Mouse (Mus musculus): ENCODE data around the gene Cyp2t4. TPM values are rescaled to one million over a fixed set of nuclear protein-coding genes. Genes with fewer than 3 reads are reported as not detected.
A peak's percentile ranks its signal among the peaks of the same experiment; 100 is the strongest.

Gene Cyp2t4
- total RNA-seq, 2 experiments from 2014 or later = not detected

GRCm38 (mm10) chr7:27159256-27159655 is 5.7 kb downstream of the Cyp2t4 start:
- intact Hi-C loops (cut with DNase I) = no loop called here
- DNase-seq = no peak

DNA sequence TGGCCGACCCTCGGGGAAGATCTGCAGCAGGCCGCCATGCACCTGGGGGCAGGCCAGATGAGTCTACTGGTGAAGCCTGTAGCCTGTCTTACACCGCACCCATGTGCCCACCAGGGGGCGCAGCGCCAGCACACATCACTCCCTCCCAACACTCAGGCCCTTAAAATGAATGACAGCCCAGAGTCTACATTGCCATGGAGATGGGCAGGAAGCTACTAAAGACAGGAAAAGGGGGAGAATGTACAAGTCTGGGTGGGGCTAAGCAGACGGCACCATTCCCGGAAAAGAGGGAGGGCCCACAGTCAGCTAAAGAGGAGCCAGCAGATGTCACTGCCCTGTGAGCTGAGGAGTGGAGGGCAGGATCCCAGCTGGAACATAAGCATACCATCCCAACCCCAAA is 6.4 kb downstream of the Cyp2t4 start:
- intact Hi-C loops (cut with DNase I) = loop anchor here (5.0 to 10.0 kb wide), 2 partner anchors 172 to 315 kb away; partner anchors contain the start of gene Sertad3
- DNase-seq = peak; percentile 88 to 91

DNA sequence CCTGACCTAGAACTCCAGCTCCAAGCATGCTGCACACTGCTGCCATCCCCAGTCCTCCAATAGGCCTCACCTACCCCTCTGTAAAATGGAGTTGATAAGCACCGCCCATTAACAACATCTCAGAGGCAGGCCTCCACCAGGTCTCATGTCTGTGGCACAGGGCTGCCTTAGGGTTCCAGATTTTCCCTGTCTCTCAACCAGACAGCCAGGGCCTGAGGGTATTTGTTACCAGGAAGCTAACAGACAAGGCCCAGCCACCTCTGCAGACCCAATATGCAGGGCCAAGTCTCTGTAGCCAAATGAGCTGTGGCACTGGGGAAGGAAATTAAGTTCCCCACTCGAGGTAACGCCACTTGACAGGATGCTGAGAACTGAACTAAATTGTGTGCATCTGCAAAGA is 7.4 kb downstream of the Cyp2t4 start:
- DNase-seq = no peak
- intact Hi-C loops (cut with DNase I) = loop anchor here (5.0 to 10.0 kb wide), 2 partner anchors 171 to 314 kb away; partner anchors contain the start of gene Sertad3

- DNase-seq = no peak
- intact Hi-C loops (cut with DNase I) = loop anchor here (5.0 to 10.0 kb wide), 2 partner anchors 171 to 313 kb away; partner anchors contain the start of gene Sertad3
Measured at GRCm38 (mm10) chr7:27161744-27162143, 8.2 kb downstream of the Cyp2t4 start.

DNA sequence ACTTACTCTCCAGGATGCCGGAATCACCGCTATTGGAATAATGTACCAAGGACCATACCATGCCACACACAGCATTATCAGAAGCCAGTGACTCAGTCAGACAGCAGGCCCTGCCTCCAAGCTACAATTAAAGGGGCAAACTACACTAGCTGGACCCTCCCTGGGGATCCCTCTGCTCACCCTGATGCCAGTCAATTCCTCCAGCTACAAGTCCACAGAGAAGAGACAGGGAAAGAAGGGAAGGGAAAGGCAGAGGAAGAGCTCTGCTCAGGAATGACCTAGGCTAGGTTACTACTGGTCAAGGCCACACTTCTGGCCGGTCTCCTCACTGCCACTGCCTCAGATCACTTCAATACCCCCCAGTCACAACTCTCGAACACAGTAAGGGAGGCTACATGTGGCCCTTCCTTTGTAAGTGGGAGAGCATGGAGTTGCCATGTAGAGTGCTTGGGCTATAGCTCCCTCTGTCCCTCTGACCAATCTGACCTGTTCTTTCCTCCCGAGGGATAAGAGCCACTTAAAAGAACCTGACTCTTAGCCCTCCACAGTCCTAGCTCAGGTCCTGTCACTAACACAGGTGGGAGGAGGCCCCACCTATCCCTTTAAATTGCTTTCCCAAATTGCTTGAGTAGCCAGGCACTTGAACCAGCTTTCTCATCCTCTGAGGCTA is 9.4 kb downstream of the Cyp2t4 start:
- intact Hi-C loops (cut with DNase I) = loop anchor here (5.0 to 10.0 kb wide), 2 partner anchors 169 to 312 kb away; partner anchors contain the start of gene Sertad3
- no peak for DNase-seq

DNA sequence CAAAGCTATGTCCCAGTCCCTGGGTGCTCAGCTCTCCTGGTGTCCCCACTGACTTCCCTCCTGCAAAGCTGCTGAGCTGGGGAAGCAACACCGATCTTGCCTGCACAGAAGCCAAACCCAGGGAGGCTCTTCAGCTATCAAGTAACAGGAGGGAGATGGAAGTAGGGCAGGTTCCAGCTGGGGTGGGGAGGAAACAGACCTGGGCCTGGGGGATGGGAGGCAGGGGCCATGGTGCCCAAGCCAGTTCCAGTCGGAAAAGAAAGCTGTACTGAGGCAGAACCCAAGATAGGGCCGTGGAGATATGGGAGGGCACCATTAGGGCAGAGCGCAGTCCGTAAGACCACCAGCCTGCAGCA is 9.9 kb downstream of the Cyp2t4 start:
- DNase-seq = no peak
- intact Hi-C loops (cut with DNase I) = loop anchor here (5.0 to 10.0 kb wide), 2 partner anchors 169 to 311 kb away; partner anchors contain the start of gene Sertad3

DNA sequence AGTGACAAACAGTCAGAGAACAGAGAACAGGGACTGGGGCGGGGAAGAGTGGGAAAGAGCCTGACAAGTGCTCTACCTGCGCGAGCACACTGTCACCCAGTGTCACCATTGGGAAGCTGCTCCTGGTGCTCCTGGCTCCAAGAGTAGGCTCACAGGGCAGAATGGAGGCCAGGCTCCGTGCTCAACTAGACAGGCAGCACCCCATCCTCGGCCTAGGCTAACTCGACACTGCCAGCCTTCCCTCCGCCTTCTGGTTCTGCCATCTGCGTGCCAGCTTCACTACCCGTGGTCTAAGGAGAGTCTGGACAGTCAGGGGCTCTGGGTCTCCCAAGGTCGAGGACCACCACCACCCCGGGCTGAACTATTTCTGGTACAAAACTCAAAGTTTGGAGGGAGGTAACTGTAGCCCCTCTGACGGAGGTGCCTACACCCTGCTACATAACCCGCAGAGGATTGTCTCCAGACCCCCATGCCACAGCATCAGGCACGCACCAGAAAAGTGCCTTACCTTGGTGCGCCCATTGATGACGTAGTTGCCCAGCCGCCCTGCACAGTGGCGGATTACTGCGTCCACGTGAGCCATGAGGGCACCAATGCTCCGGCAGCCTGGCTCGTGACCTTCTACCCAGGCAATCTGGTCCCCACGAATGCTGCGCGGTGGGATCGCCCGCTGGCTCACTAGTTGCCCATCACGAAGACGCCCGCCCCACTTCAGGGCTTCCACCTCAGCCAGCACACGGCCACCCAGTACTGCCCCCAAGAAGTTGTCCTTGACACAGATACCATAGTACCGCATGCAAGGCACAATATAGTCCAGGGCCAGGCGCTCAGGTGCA is 10.8 kb downstream of the Cyp2t4 start:
- intact Hi-C loops (cut with DNase I) = loop anchor here (5.0 to 10.0 kb wide), 2 partner anchors 168 to 310 kb away; partner anchors contain the start of gene Sertad3
- DNase-seq = no peak

DNA sequence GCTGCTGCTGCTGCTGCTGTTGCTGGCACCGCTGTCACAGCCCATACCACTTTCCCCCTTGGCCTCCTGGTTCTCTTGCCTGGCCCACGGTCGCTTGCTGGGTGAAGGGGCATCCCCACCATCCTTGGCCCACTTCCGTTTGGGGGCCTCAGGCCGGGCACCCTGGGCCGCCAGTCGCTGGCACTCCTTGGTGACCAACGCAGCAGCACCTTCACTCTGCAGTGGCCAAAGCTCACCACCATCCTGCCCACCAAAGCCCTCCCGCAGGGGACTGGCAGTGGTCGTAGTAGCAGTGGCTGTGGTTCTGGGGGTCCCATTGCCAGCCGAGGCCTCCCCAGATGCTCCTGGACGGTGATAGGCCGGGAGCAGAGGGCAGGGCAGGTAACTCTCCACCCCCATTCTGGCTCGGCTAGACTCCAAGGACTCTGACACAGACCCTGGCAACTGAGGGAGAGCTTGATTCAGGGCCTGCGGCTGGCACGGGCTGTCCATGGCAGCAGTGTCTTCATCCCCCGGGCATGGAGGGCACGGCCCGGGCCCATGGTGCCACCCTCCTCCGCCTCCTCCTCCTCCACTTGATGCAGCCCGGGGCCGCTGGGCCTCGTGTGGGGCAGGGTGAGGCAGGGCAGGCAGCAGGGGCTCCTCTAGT is 11.6 kb downstream of the Cyp2t4 start:
- intact Hi-C loops (cut with DNase I) = loop anchor here (10.0 kb wide), 1 partner anchor 310 kb away; the partner anchor contains the start of gene Sertad3
- DNase-seq = no peak

- intact Hi-C loops (cut with DNase I) = loop anchor here (2.0 to 10.0 kb wide), 2 partner anchors 63 to 309 kb away; partner anchors contain the start of genes Itpkc and Sertad3
- DNase-seq = no peak
Measured at GRCm38 (mm10) chr7:27165696-27166095, 12.2 kb downstream of the Cyp2t4 start.

GRCm38 (mm10) chr7:27166229-27166613 is 12.7 kb downstream of the Cyp2t4 start:
- intact Hi-C loops (cut with DNase I) = loop anchor here (2.0 to 10.0 kb wide), 2 partner anchors 63 to 309 kb away; partner anchors contain the start of genes Itpkc and Sertad3
- peak; percentile 91 to 92 for DNase-seq

DNA sequence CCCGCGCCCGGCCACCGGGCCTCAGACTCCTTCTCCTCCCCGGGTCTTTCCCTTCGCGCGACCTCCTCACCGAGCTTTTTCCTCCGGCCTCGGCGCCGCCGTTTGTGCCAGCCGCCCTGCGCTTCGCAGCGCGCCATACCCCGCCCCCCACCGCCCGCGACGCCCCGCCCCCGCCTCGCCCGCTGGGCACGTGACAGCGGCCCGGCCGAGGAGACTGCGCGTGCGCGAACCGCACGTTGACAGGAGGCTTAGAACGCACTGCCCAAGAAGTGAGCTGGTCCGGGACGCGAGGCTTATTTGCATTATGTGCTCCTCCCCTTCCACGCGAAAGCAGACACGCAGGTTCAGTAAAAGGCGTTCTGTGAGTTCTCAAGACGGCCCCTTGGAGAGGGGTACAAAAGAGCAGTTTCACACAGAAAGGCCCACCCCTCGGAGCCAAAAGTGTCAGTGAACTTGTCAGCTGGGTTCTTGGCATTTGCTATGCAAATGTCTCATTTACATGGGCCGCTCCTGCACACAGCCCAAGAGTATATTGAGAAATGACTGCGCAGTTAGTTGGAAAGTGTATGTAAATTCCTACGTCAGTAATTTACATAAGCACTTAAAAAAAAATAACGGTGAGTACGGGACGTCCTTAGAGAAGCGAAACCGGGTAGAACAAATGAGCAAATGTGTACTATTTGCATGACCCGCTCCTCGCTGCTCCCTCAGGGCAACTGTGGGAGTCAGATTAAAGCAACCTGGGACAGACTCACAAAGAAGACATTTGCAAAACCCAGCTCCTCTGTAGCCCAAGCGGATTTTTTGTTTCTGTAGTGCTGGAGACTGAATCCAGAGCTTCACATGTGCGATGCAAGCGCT is 13.3 kb downstream of the Cyp2t4 start, which contains the start of gene Egln2:
TSS of gene Egln2 (minus strand) at position 189 of the 861 bp plus-strand sequence.
- DNase-seq = peak; percentile 96
- intact Hi-C loops (cut with DNase I) = loop anchor here (2.0 to 10.0 kb wide), 2 partner anchors 62 to 308 kb away; partner anchors contain the start of genes Itpkc and Sertad3

- no peak for DNase-seq
- intact Hi-C loops (cut with DNase I) = loop anchor here (2.0 to 10.0 kb wide), 2 partner anchors 61 to 307 kb away; partner anchors contain the start of genes Itpkc and Sertad3
Measured at GRCm38 (mm10) chr7:27167475-27168094, 14.1 kb downstream of the Cyp2t4 start.

- intact Hi-C loops (cut with DNase I) = loop anchor here (10.0 kb wide), 1 partner anchor 306 kb away; the partner anchor contains the start of gene Sertad3
- no peak for DNase-seq
Measured at GRCm38 (mm10) chr7:27168371-27168770, 14.9 kb downstream of the Cyp2t4 start.

GRCm38 (mm10) chr7:27170981-27171380 is 17.5 kb downstream of the Cyp2t4 start:
- DNase-seq = no peak
- intact Hi-C loops (cut with DNase I) = no loop called here

- DNase-seq = no peak
- intact Hi-C loops (cut with DNase I) = no loop called here
Measured at GRCm38 (mm10) chr7:27174496-27174895, 21.0 kb downstream of the Cyp2t4 start.

DNA sequence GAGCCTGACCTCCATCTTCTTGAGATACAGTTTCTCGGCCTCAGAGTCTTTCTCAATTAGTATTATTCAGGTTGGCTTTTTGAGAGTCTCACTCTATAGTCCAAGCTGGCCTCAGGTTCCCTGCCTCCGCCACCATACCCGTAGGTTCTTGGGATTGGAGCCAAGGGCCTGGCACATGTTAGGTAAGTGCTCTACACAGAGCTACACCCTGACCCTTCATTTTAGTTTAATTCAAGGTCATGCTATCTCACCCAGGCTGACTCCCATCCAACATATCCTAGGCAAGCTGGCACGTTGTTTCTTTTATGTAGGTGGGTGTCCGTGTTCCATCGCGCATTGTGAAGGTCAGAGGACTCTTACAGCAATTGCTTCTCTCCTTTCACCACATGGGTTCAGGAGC is 21.4 kb downstream of the Cyp2t4 start:
- intact Hi-C loops (cut with DNase I) = no loop called here
- DNase-seq = no peak

DNA sequence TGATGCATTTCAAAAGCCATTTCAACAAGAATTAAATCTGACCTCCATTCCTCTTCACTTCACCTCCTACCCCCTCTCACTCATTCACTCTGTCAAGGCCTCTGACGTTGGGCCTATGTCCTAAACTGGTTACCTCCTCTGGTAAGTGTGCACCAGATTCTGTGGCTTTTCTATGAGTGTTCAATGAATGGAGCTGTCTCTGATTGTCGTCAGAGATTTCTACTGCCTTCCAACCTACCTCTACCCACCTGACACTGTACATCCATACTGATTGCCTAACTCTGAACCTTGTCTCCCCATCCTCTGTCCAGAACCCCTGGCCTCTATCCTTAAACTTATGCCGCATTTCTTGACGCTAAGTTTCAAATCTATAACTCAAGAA is 24.4 kb downstream of the Cyp2t4 start:
- no peak for DNase-seq
- intact Hi-C loops (cut with DNase I) = no loop called here

- peak; percentile 99 to 100 for DNase-seq
- intact Hi-C loops (cut with DNase I) = no loop called here
Measured at GRCm38 (mm10) chr7:27178324-27179216, 25.1 kb downstream of the Cyp2t4 start, which contains the start of gene Rab4b. Rab4b (minus strand) TSS chr7:27178896.
